Mouse (Mus musculus) lung, postnatal 0 days (tissue): ENCODE measurements at regions not wholly inside any gene's neighbourhood (a gene's known extent, or its start where the extent isn't known, plus 50 kb on each side); places are given as distances from the start of the nearest gene placed in this dataset.
A peak's percentile ranks its signal among the peaks of the same experiment; 100 is the strongest.

Source experiments
- CTCF ChIP-seq: IDR thresholded peaks from 2 replicates; pipeline ENCODE4 v1.5.1; 2016; ENCODE audit warnings: antibody characterized with exemption, mild to moderate bottlenecking
- EP300 ChIP-seq: IDR thresholded peaks from 2 replicates; pipeline ENCODE4 v1.6.1; 2016; ENCODE audit warnings: antibody characterized with exemption, mild to moderate bottlenecking, control low read depth

GRCm38 (mm10) chr10:50370611-50371010 is 221.9 kb upstream of the Ascc3 start:
- TF ChIP-seq CTCF, result peak; percentile 53
- TF ChIP-seq EP300, result no peak
